Mouse (Mus musculus) lung, embryonic 16.5 days (tissue): ENCODE measurements around the gene Styk1. TPM values are rescaled to one million over a fixed set of nuclear protein-coding genes. Genes with fewer than 3 reads are reported as not detected.

ENCODE experiments used
- ATAC-seq: fragments of 200-750 bp; cut with Nextera tagmentation; 2 replicates; pipeline ENCODE4 v1.8.0; 2017; ENCODE audit warnings: low read depth, mild to moderate bottlenecking, moderate library complexity
- H3K27ac ChIP-seq: fragments of 300-500 bp; sonication (generic); 2 replicates; pipeline ENCODE4 v1.5.1; 2014; ENCODE audit warnings: mild to moderate bottlenecking, control low read depth, low read length
- H3K27me3 ChIP-seq: fragments of 300-500 bp; sonication (generic); 2 replicates; pipeline ENCODE4 v1.6.1; 2014; ENCODE audit warnings: low read depth, low read length, mixed read lengths; ENCODE audit not compliant: control insufficient read depth, insufficient read depth
- H3K36me3 ChIP-seq: fragments of 300-500 bp; sonication (generic); 2 replicates; pipeline ENCODE4 v1.6.1; 2014; ENCODE audit warnings: low read length; ENCODE audit not compliant: control insufficient read depth, insufficient read depth
- H3K4me1 ChIP-seq: fragments of 300-500 bp; sonication (generic); replicated peaks from 2 replicates; pipeline ENCODE4 v1.6.1; 2014; ENCODE audit warnings: low read length, mixed read lengths; ENCODE audit not compliant: control insufficient read depth, insufficient read depth
- H3K4me2 ChIP-seq: fragments of 300-500 bp; sonication (generic); 2 replicates; pipeline ENCODE4 v1.6.1; 2014; ENCODE audit warnings: low read depth, low read length, control low read depth
- H3K4me3 ChIP-seq: fragments of 300-500 bp; sonication (generic); 2 replicates; pipeline ENCODE4 v1.5.1; 2014; ENCODE audit warnings: mild to moderate bottlenecking, low read length, control low read depth
- H3K9ac ChIP-seq: fragments of 300-500 bp; sonication (generic); 2 replicates; pipeline ENCODE4 v1.6.1; 2014; ENCODE audit warnings: low read length, control low read depth
- H3K9me3 ChIP-seq: fragments of 300-500 bp; sonication (generic); 2 replicates; pipeline ENCODE4 v1.6.1; 2016; ENCODE audit warnings: low read length; ENCODE audit not compliant: control insufficient read depth
- WGBS: fragments of 180-500 bp; shearing (Covaris S2); extraction: QIAGEN DNeasy Blood & Tissue Kit; methylation state at CpG from one replicate; pipeline ENCODE4 v1.1.7; 2014; 5-methylcytosine and 5-hydroxymethylcytosine counted together
- polyA plus RNA-seq: library from polyadenylated mRNA; unstranded; fragments of >200 nt; fragmentation: Nextera tagmentation; extraction: Ambion mirVana; gene quantifications from 2 replicates; pipeline ENCODE4 v1.2.1, GENCODE M21; 2015

The Styk1 gene
- polyA plus RNA-seq, 1 experiment from 2014 or later, result 1.1 TPM

GRCm38 (mm10) chr6:131344346-131344745 is 9.1 kb downstream of the Styk1 start:
- Histone ChIP-seq H3K4me2 (no peak overlapping the region), H3K9ac (no peak overlapping the region), H3K4me3 (no peak overlapping the region), H3K36me3 (no peaks in the 10 kb centered on the region), H3K4me1 (no peaks in the 10 kb centered on the region), H3K27ac (no peak overlapping the region), H3K27me3 (no peaks in the 10 kb centered on the region), H3K9me3 (no peaks in the 10 kb centered on the region)
- ATAC-seq, result no peak
- 73% methylated on average over 7 of the region's 7 CpGs for WGBS

GRCm38 (mm10) chr6:131340082-131340481 is 13.3 kb downstream of the Styk1 start:
- no peaks in the 10 kb centered on the region for H3K9me3 ChIP-seq
- H3K27ac ChIP-seq, result no peak overlapping the region
- WGBS, result 52% methylated on average over 3 of the region's 3 CpGs
- no peak overlapping the region for H3K4me2 ChIP-seq
- no peak overlapping the region for H3K4me3 ChIP-seq
- H3K36me3 ChIP-seq, result no peaks in the 10 kb centered on the region
- no peak overlapping the region for H3K9ac ChIP-seq
- no peak for ATAC-seq
- no peaks in the 10 kb centered on the region for H3K27me3 ChIP-seq
- no peaks in the 10 kb centered on the region for H3K4me1 ChIP-seq

- no peaks in the 10 kb centered on the region for H3K27me3 ChIP-seq
- H3K4me3 ChIP-seq, result no peak overlapping the region
- WGBS, result 83% methylated on average over 3 of the region's 3 CpGs
- H3K4me2 ChIP-seq, result no peak overlapping the region
- H3K9me3 ChIP-seq, result no peaks in the 10 kb centered on the region
- no peak overlapping the region for H3K27ac ChIP-seq
- H3K9ac ChIP-seq, result no peak overlapping the region
- no peaks in the 10 kb centered on the region for H3K4me1 ChIP-seq
- no peaks in the 10 kb centered on the region for H3K36me3 ChIP-seq
- ATAC-seq, result no peak
Measured at GRCm38 (mm10) chr6:131339309-131339708, 14.1 kb downstream of the Styk1 start.

GRCm38 (mm10) chr6:131338787-131339186 is 14.6 kb downstream of the Styk1 start:
- H3K4me1 ChIP-seq, result no peaks in the 10 kb centered on the region
- no peak overlapping the region for H3K4me2 ChIP-seq
- no peaks in the 10 kb centered on the region for H3K9me3 ChIP-seq
- H3K9ac ChIP-seq, result no peak overlapping the region
- no peaks in the 10 kb centered on the region for H3K27me3 ChIP-seq
- no peak for ATAC-seq
- H3K27ac ChIP-seq, result no peak overlapping the region
- 53% methylated on average over 1 of the region's 1 CpGs for WGBS
- H3K4me3 ChIP-seq, result no peak overlapping the region
- no peaks in the 10 kb centered on the region for H3K36me3 ChIP-seq

- ATAC-seq, result no peak
- Histone ChIP-seq H3K4me3 (no peak overlapping the region), H3K27ac (no peak overlapping the region), H3K36me3 (no peaks in the 10 kb centered on the region), H3K9me3 (no peaks in the 10 kb centered on the region), H3K9ac (no peak overlapping the region), H3K27me3 (no peaks in the 10 kb centered on the region), H3K4me2 (no peak overlapping the region), H3K4me1 (no peaks in the 10 kb centered on the region)
- 75% methylated on average over 2 of the region's 2 CpGs for WGBS
Measured at GRCm38 (mm10) chr6:131327076-131327475, 26.3 kb downstream of the Styk1 start.

- Histone ChIP-seq H3K9ac (no peak overlapping the region), H3K4me1 (no peaks in the 10 kb centered on the region), H3K4me2 (no peak overlapping the region), H3K27me3 (no peaks in the 10 kb centered on the region), H3K27ac (no peak overlapping the region), H3K4me3 (no peak overlapping the region), H3K9me3 (no peaks in the 10 kb centered on the region), H3K36me3 (no peaks in the 10 kb centered on the region)
- WGBS, result 49% methylated on average over 3 of the region's 3 CpGs
- ATAC-seq, result no peak
Measured at GRCm38 (mm10) chr6:131321854-131322639, 31.4 kb downstream of the Styk1 start.

GRCm38 (mm10) chr6:131316155-131317101 is 37.0 kb downstream of the Styk1 start:
- Histone ChIP-seq H3K27ac (no peak overlapping the region), H3K4me2 (no peak overlapping the region), H3K4me3 (no peak overlapping the region), H3K9ac (no peak overlapping the region), H3K9me3 (no peaks in the 10 kb centered on the region), H3K36me3 (no peaks in the 10 kb centered on the region), H3K27me3 (no peaks in the 10 kb centered on the region), H3K4me1 (no peaks in the 10 kb centered on the region)
- peak; percentile 84 for ATAC-seq
- WGBS, result 67% methylated on average over 7 of the region's 7 CpGs

- whole genome bisulfite sequencing, result 41% methylated on average over 3 of the region's 3 CpGs
Measured at GRCm38 (mm10) chr6:131308031-131308430, 45.4 kb downstream of the Styk1 start.

GRCm38 (mm10) chr6:131304776-131305175 is 48.6 kb downstream of the Styk1 start:
- 40% methylated on average over 3 of the region's 3 CpGs for WGBS
- no peaks in the 10 kb centered on the region for H3K27me3 ChIP-seq

More at GRCm38 (mm10) chr6:131308031-131308430, 45.4 kb downstream of the Styk1 start:
- Histone ChIP-seq H3K4me3 (no peak overlapping the region), H3K27me3 (no peaks in the 10 kb centered on the region), H3K9me3 (no peaks in the 10 kb centered on the region), H3K36me3 (no peaks in the 10 kb centered on the region), H3K4me2 (no peak overlapping the region), H3K9ac (no peak overlapping the region), H3K4me1 (no peaks in the 10 kb centered on the region), H3K27ac (no peak overlapping the region)
- no peak for ATAC-seq

More at GRCm38 (mm10) chr6:131304776-131305175, 48.6 kb downstream of the Styk1 start:
- no peaks in the 10 kb centered on the region for H3K36me3 ChIP-seq
- no peak overlapping the region for H3K9ac ChIP-seq
- no peak overlapping the region for H3K4me3 ChIP-seq
- no peaks in the 10 kb centered on the region for H3K4me1 ChIP-seq
- no peak overlapping the region for H3K27ac ChIP-seq
- H3K4me2 ChIP-seq, result no peak overlapping the region
- ATAC-seq, result no peak
- no peaks in the 10 kb centered on the region for H3K9me3 ChIP-seq
